Mouse (Mus musculus) liver, adult 2 months (tissue): ENCODE data around the gene Plaur. TPM values are rescaled to one million over a fixed set of nuclear protein-coding genes. Genes with fewer than 3 reads are reported as not detected.
"Not testable (repeated sequence)": the region's sequence is repeated elsewhere in the genome, so short reads cannot be mapped to it uniquely, and the experiment has no call there.

ENCODE experiments used
- DNase-seq: peaks from one replicate; pipeline ENCODE4 v3.0.0-alpha.2; 2011; ENCODE audit warnings: low read depth, low spot score; ENCODE audit errors: extremely low read depth
- H3K27ac ChIP-seq: fragments of 200-500 bp; replicated peaks from 2 replicates; pipeline ENCODE4 v1.5.1; 2012; ENCODE audit warnings: low read depth, mild to moderate bottlenecking, control low read depth, inconsistent platforms, low read length; ENCODE audit not compliant: insufficient read depth
- H3K27me3 ChIP-seq: fragments of 200-500 bp; 2 replicates; pipeline ENCODE4 v1.6.1; 2012; ENCODE audit warnings: mild to moderate bottlenecking, moderate library complexity, low read length, inconsistent platforms; ENCODE audit not compliant: control insufficient read depth, insufficient read depth
- H3K36me3 ChIP-seq: fragments of 200-500 bp; 2 replicates; pipeline ENCODE4 v1.6.1; 2012; ENCODE audit warnings: low read length, inconsistent platforms; ENCODE audit not compliant: control insufficient read depth, insufficient read depth
- H3K4me1 ChIP-seq: fragments of 200-500 bp; 2 replicates; pipeline ENCODE4 v1.6.1; 2011; ENCODE audit warnings: low read length; ENCODE audit not compliant: control insufficient read depth, insufficient read depth
- H3K4me3 ChIP-seq: fragments of 200-500 bp; 2 replicates; pipeline ENCODE4 v1.5.1; 2011; ENCODE audit warnings: low read depth, mild to moderate bottlenecking, control low read depth, low read length, moderate library complexity; ENCODE audit not compliant: insufficient read depth
- H3K79me2 ChIP-seq: fragments of 200-500 bp; 2 replicates; pipeline ENCODE4 v1.6.1; 2012; ENCODE audit warnings: inconsistent platforms, mild to moderate bottlenecking, low read length, moderate library complexity; ENCODE audit not compliant: control insufficient read depth, insufficient read depth
- H3K9ac ChIP-seq: fragments of 200-500 bp; 2 replicates; pipeline ENCODE4 v1.6.1; 2012; ENCODE audit warnings: low read depth, mild to moderate bottlenecking, control low read depth, inconsistent platforms, low read length
- CTCF ChIP-seq: fragments of 200-500 bp; IDR thresholded peaks from 2 replicates; pipeline ENCODE4 v1.5.1; 2011; ENCODE audit warnings: low read depth, low read length, control low read depth
- POLR2A ChIP-seq: fragments of 200-500 bp; IDR thresholded peaks from 2 replicates; pipeline ENCODE4 v1.6.1; 2011; ENCODE audit warnings: low read length, control low read depth; ENCODE audit not compliant: insufficient read depth; ENCODE audit errors: extremely low read depth
- WGBS: fragments of 180-500 bp; shearing (Covaris S2); methylation state at CpG from one replicate; pipeline ENCODE4 v1.1.7; 2018; 5-methylcytosine and 5-hydroxymethylcytosine counted together
- polyA plus RNA-seq: library from polyadenylated mRNA; depleted of rRNA; stranded (reverse); fragments of >200 nt; gene quantifications from 2 replicates; pipeline ENCODE4 v1.2.3, GENCODE M21; 2012
- total RNA-seq: library from RNA; depleted of rRNA; stranded (reverse); fragments of >200 nt; gene quantifications from 2 replicates; pipeline ENCODE4 v1.2.3, GENCODE M21; 2014

Gene Plaur
- total and polyA plus RNA-seq, 2 experiments = 0.18 to 0.97 TPM

- H3K4me1 ChIP-seq = no peaks in the 10 kb centered on the region
- no peaks in the 10 kb centered on the region for H3K27me3 ChIP-seq
- H3K9ac ChIP-seq = peak within 1 kb of the TSS; percentile 96
- no peak within 1 kb of the TSS for H3K27ac ChIP-seq
- TF ChIP-seq CTCF = no peak
- TF ChIP-seq POLR2A = no peak
- no peaks in the 10 kb centered on the region for H3K36me3 ChIP-seq
- H3K4me3 ChIP-seq = peak within 1 kb of the TSS; percentile 76
- H3K79me2 ChIP-seq = no peaks in the 10 kb centered on the region
- DNase-seq = peak; percentile 25
- WGBS = 2% methylated on average over 74 of the region's 83 CpGs
These were observed 19.4 kb downstream of the Plaur start, which contains the start of gene Cadm4 for GRCm38 (mm10) chr7:24481474-24482207. TSS of gene Cadm4 (plus strand) at chr7:24482023.

DNA sequence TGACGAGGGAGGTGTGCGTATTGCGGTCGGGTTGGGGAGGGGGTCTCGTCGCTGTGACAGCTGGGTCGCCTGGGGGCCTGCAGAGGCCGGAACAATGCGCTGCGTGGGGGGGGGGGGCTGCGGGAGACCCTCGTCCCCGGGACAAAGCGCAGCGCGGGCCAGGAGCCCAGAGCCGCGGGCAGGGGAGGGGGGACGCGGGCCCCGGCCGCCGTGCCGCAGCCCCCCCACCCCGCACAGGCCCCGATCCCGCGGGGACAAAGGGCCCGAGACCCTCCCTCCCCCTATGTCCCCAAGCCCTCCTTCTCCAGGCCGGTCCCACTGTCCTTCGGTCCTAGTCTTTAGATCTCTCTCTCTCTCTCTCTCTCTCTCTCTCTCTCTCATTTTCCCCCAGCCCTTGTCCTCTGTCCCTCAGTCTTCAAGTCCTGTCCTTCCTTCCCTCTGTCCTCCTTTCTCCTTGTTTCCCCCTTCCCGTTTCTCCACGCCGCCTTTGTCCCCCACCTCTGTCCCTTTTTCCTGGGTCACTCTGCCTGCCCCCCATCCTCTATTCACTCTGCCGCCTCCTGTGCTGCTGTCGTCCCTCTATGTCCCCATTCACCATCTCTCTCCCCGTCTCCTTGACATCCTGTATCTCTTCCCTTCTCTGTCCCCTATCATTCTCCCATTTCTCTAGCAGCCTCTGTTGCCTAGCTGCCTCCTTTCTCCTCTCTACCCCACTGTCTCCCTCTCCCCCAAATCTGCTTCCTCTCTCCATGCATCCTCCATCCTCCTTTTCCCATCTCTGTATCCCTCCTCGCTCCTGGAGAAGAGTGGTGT lies 20.1 kb downstream of the Plaur start:
- no peaks in the 10 kb centered on the region for H3K27me3 ChIP-seq
- no peaks in the 10 kb centered on the region for H3K36me3 ChIP-seq
- WGBS = 11% methylated on average over 11 of the region's 38 CpGs

GRCm38 (mm10) chr7:24483291-24483690 lies 21.0 kb downstream of the Plaur start:
- H3K27ac ChIP-seq, H3K79me2 ChIP-seq, H3K36me3 ChIP-seq, H3K27me3 ChIP-seq, H3K4me3 ChIP-seq, DNase-seq, H3K9ac ChIP-seq, H3K4me1 ChIP-seq: not testable (repeated sequence)
- WGBS = 43% methylated on average over 6 of the region's 6 CpGs

More for the DNA sequence above, 20.1 kb downstream of the Plaur start:
- H3K9ac ChIP-seq = peak overlapping the region; percentile 96
- H3K4me3 ChIP-seq = peak overlapping the region; percentile 67
- H3K27ac ChIP-seq = no peak overlapping the region
- TF ChIP-seq CTCF = no peak
- no peak for TF ChIP-seq POLR2A
- H3K79me2 ChIP-seq = no peaks in the 10 kb centered on the region
- no peak for DNase-seq
- no peaks in the 10 kb centered on the region for H3K4me1 ChIP-seq

- no peak for TF ChIP-seq CTCF
- TF ChIP-seq POLR2A = no peak
- Histone ChIP-seq H3K27me3 (no peaks in the 10 kb centered on the region), H3K27ac (no peak overlapping the region), H3K36me3 (no peaks in the 10 kb centered on the region), H3K4me3 (no peak overlapping the region), H3K4me1 (no peaks in the 10 kb centered on the region), H3K9ac (no peak overlapping the region), H3K79me2 (no peaks in the 10 kb centered on the region)
- WGBS = 86% methylated on average over 9 of the region's 9 CpGs
- DNase-seq = no peak
These were observed 23.2 kb downstream of the Plaur start for GRCm38 (mm10) chr7:24485481-24485880.

DNA sequence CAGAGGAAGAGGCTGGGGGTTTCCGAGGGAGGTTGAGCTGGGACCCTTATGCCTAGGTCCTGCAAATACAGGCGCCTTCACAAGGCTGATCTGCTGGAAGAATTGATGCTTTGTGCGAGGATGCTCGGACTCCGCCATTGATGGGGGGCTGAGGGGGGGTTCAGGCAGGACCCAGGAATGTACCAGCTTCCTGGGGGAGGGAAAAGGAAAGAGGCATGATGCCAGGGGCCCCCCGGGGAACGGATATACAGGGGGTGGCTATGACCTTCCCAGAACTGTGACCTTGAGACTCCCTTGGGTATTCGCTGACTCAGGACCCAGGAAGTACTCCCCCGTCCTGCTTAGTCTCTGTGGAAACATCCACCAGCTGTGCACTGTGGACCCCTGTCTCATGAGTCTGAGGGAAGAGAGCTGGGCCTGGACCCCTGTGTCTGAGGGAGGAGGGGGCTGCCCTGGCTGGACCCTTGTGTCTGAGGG lies 24.4 kb downstream of the Plaur start:
- WGBS = 67% methylated on average over 9 of the region's 9 CpGs
- Histone ChIP-seq H3K27ac (no peak overlapping the region), H3K4me3 (no peak overlapping the region), H3K27me3 (no peaks in the 10 kb centered on the region), H3K9ac (no peak overlapping the region), H3K4me1 (no peaks in the 10 kb centered on the region), H3K79me2 (no peaks in the 10 kb centered on the region), H3K36me3 (no peaks in the 10 kb centered on the region)
- no peak for DNase-seq
- TF ChIP-seq POLR2A = no peak

DNA sequence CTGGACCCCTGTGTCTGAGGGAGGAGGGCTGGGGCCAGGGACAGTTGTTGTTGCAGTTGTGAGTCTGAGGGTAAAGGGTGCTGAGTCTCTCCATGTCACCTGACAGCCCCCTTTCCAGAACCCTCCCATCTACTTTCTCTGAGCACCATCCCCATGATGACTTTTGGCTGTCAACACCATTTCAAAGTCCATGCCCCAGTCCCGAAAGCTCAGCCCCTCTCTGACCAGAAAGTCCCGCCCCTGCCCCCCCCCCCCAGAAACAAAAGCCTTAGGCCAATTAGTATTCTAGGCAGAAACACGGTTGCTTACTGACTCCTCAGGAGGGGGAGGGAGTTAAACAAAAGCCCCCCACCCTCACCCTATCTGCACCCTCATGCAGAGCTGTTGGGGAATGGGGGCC lies 25.1 kb downstream of the Plaur start:
- 14% methylated on average over 3 of the region's 3 CpGs for WGBS
- H3K36me3 ChIP-seq = no peaks in the 10 kb centered on the region
- DNase-seq = no peak
- TF ChIP-seq CTCF (no peak), POLR2A (no peak)
- H3K27me3 ChIP-seq = no peaks in the 10 kb centered on the region
- no peak overlapping the region for H3K27ac ChIP-seq
- H3K4me3 ChIP-seq = no peak overlapping the region
- no peak overlapping the region for H3K9ac ChIP-seq
- H3K79me2 ChIP-seq = no peaks in the 10 kb centered on the region
- no peaks in the 10 kb centered on the region for H3K4me1 ChIP-seq
